Mouse (Mus musculus) heart, embryonic 11.5 days (tissue): ENCODE measurements around the gene Lrwd1. TPM values are rescaled to one million over a fixed set of nuclear protein-coding genes. Genes with fewer than 3 reads are reported as not detected.

ENCODE experiments used
- ATAC-seq: fragments of 200-750 bp; cut with Nextera tagmentation; replicated peaks from 2 replicates; pipeline ENCODE4 v1.8.0; 2017; ENCODE audit warnings: moderate library complexity; ENCODE audit not compliant: insufficient number of reproducible peaks, low FRiP score, low TSS enrichment
- H3K27ac ChIP-seq: fragments of 300-500 bp; sonication (generic); 2 replicates; pipeline ENCODE4 v1.5.1; 2014; ENCODE audit warnings: mild to moderate bottlenecking, low read depth, low read length
- H3K27me3 ChIP-seq: fragments of 300-500 bp; sonication (generic); 2 replicates; pipeline ENCODE4 v1.6.1; 2014; ENCODE audit warnings: mild to moderate bottlenecking, low read length, mixed read lengths; ENCODE audit not compliant: control insufficient read depth, insufficient read depth
- H3K36me3 ChIP-seq: fragments of 300-500 bp; sonication (generic); 2 replicates; pipeline ENCODE4 v1.6.1; 2014; ENCODE audit warnings: mild to moderate bottlenecking, low read length, moderate library complexity, mixed read lengths; ENCODE audit not compliant: control insufficient read depth, insufficient read depth
- H3K4me1 ChIP-seq: fragments of 300-500 bp; sonication (generic); 2 replicates; pipeline ENCODE4 v1.6.1; 2014; ENCODE audit warnings: low read length; ENCODE audit not compliant: control insufficient read depth, insufficient read depth
- H3K4me2 ChIP-seq: fragments of 300-500 bp; sonication (generic); 2 replicates; pipeline ENCODE4 v1.6.1; 2014; ENCODE audit warnings: mild to moderate bottlenecking, moderate library complexity
- H3K4me3 ChIP-seq: fragments of 300-500 bp; sonication (generic); 2 replicates; pipeline ENCODE4 v1.5.1; 2014; ENCODE audit warnings: low read depth, low read length
- H3K9ac ChIP-seq: fragments of 300-500 bp; sonication (generic); 2 replicates; pipeline ENCODE4 v1.6.1; 2014; ENCODE audit warnings: mild to moderate bottlenecking, low read depth, low read length, moderate library complexity
- H3K9me3 ChIP-seq: fragments of 300-500 bp; sonication (generic); replicated peaks from 2 replicates; pipeline ENCODE4 v1.6.1; 2016; ENCODE audit warnings: low read length; ENCODE audit not compliant: control insufficient read depth
- WGBS: fragments of 180-500 bp; shearing (Covaris S2); extraction: QIAGEN DNeasy Blood & Tissue Kit; methylation state at CpG from one replicate; pipeline ENCODE4 v1.1.7; 2014; ENCODE audit not compliant: insufficient replicate concordance; 5-methylcytosine and 5-hydroxymethylcytosine counted together
- polyA plus RNA-seq: library from polyadenylated mRNA; unstranded; fragments of >200 nt; fragmentation: Nextera tagmentation; extraction: Ambion mirVana; gene quantifications from 2 replicates; pipeline ENCODE4 v1.2.1, GENCODE M21; 2014

Lrwd1 gene
- 21.7 and 22.6 TPM in 2 replicates for polyA plus RNA-seq

DNA sequence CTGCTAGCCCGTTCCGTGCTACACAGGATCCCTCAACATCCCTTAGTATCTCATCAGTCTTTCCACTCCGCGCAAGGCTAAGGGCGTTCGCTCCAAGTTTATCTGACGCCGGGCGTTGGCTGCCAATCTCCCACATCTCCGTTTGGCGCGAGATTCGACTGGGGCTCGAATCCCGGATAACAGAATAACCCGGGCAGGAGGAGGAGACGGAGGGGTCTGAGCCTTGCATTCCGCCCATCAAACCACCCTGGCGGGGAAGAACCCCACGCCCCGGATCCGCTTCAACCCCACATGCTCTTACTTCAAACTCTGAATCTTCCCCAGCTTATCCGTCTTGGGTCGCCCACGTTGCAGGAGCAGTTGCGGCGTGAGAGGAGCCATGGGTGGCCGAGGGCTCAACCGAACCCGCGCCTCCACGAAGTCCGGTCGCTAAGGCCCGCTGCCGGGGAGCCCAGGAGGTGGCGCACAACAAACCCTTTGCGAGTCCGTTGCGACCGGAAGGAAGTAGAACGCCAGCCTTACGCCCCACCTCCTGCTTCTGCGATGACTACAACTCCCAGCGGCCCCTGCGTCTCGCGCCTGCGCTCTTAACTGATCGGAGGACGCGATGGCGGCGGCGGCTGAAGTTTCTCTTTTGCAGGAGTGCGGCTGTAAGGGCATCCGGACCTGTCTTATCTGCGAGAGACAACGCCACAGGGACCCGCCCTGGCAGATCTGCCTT, at the start of gene Lrwd1, which contains the start of gene Alkbh4:
TSS of gene Lrwd1 (minus strand) at position 504 of the 721 bp plus-strand sequence.
TSS of gene Alkbh4 (plus strand) at position 576 of the 721 bp plus-strand sequence.
- no peaks in the 10 kb centered on the region for H3K9me3 ChIP-seq
- peaks cover 7% of the 10 kb centered on the region for H3K4me1 ChIP-seq
- WGBS: under 1% methylated on average over 60 of the region's 60 CpGs
- peak within 1 kb of the TSS; percentile 66 for H3K27ac ChIP-seq
- ATAC-seq: peak; percentile 87
- peak within 1 kb of the TSS; percentile 80 for H3K4me2 ChIP-seq
- H3K27me3 ChIP-seq: no peaks in the 10 kb centered on the region
- H3K36me3 ChIP-seq: peaks cover 14% of the 10 kb centered on the region
- peak within 1 kb of the TSS; percentile 86 for H3K4me3 ChIP-seq
- H3K9ac ChIP-seq: peak within 1 kb of the TSS; percentile 84

DNA sequence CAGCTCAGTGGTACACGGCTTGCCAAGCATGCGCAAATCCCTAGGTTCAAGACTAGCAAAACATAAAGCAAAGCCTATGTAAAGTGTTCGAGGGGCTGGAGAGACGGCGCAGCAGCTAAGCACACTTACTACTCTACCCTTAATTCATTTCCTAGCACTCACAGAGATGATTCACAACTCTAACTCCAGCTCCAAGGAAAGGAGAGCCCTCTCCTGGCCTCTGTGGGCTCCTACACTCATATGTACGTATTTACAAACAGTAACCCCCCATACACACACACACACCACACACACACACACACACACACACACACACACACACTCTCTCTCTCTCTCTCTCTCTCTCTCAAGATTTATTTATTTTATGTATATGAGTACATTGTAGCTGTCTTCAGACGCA, 47.9 kb upstream of the Lrwd1 start:
- no peak overlapping the region for H3K4me2 ChIP-seq
- 87% methylated on average over 7 of the region's 7 CpGs for WGBS
- peaks cover 36% of the 10 kb centered on the region for H3K36me3 ChIP-seq

DNA sequence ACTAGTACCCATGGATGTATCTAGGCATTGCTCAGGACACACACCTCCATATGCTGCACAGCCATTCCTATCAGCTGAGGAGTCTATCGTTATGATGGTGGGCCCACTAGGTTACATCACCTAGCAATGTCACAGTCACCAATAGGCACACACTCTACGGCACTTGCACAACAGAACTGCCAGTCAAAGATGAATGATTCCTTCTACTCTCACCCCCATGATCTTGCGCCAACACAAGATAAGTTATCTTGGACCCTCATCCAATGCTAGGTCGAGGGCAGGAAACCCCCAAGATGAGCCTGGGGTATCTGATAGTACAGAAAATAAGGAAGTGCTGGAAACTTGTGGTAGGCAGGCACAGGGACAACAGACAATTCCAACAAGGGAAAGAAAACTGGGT, 47.0 kb upstream of the Lrwd1 start:
- no peaks in the 10 kb centered on the region for H3K27me3 ChIP-seq
- no peaks in the 10 kb centered on the region for H3K4me1 ChIP-seq
- peaks cover 30% of the 10 kb centered on the region for H3K36me3 ChIP-seq
- no peak overlapping the region for H3K4me3 ChIP-seq
- H3K27ac ChIP-seq: no peak overlapping the region
- no peak for ATAC-seq
- WGBS: 75% methylated on average over 4 of the region's 4 CpGs
- no peak overlapping the region for H3K4me2 ChIP-seq
- H3K9ac ChIP-seq: no peak overlapping the region
- H3K9me3 ChIP-seq: no peaks in the 10 kb centered on the region

More for the DNA sequence above, 47.9 kb upstream of the Lrwd1 start:
- H3K27me3 ChIP-seq: no peaks in the 10 kb centered on the region
- ATAC-seq: no peak
- H3K4me3 ChIP-seq: no peak overlapping the region
- H3K9me3 ChIP-seq: no peaks in the 10 kb centered on the region
- no peaks in the 10 kb centered on the region for H3K4me1 ChIP-seq
- no peak overlapping the region for H3K27ac ChIP-seq
- no peak overlapping the region for H3K9ac ChIP-seq

DNA sequence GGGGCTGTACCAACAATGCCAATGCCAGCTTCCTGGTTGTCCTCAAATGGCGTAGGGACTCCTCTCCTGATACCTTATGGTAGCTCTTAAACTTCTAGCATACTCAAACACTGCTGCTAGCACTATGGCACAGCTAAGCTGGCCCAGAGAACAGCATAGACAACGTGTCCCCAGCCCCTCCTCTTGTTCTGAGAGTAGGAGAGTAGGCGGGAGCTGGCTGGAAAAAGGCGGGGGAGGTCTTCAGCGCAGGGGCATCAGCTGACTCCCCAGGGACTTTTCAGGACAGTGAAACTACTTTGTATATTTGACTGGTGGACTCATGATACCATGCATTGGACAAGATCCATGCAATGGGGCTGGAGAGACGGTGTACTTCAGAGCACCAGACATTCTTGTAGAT, 46.2 kb upstream of the Lrwd1 start:
- no peaks in the 10 kb centered on the region for H3K4me1 ChIP-seq
- no peaks in the 10 kb centered on the region for H3K27me3 ChIP-seq
- WGBS: 86% methylated on average over 6 of the region's 6 CpGs
- no peak overlapping the region for H3K4me2 ChIP-seq
- H3K4me3 ChIP-seq: no peak overlapping the region
- no peak for ATAC-seq
- peaks cover 30% of the 10 kb centered on the region for H3K36me3 ChIP-seq
- H3K27ac ChIP-seq: no peak overlapping the region
- H3K9me3 ChIP-seq: no peaks in the 10 kb centered on the region
- no peak overlapping the region for H3K9ac ChIP-seq

DNA sequence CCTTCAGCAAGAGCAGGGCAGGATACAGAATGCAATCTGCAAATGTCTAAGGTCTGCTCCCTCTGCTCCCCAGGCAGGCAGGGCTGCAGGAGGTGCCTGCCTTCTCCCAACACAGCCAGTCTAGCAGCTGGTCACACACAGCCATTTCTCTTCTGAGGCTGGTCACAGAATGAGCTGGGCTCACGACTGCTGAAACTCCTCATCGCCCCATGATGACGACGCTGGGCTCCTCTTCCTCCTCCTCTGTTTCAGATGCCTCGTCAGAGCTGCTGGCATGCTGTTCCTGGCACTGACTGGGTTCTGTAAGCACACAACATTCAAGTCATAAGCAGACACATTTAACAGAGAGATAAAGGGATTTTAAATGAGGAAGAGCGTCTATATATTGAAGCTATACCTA, 45.3 kb upstream of the Lrwd1 start:
- ATAC-seq: no peak
- WGBS: 84% methylated on average over 6 of the region's 6 CpGs
- Histone ChIP-seq H3K27ac (no peak overlapping the region), H3K4me1 (no peaks in the 10 kb centered on the region), H3K36me3 (peaks cover 30% of the 10 kb centered on the region), H3K9me3 (no peaks in the 10 kb centered on the region), H3K4me2 (no peak overlapping the region), H3K4me3 (no peak overlapping the region), H3K27me3 (no peaks in the 10 kb centered on the region), H3K9ac (no peak overlapping the region)

DNA sequence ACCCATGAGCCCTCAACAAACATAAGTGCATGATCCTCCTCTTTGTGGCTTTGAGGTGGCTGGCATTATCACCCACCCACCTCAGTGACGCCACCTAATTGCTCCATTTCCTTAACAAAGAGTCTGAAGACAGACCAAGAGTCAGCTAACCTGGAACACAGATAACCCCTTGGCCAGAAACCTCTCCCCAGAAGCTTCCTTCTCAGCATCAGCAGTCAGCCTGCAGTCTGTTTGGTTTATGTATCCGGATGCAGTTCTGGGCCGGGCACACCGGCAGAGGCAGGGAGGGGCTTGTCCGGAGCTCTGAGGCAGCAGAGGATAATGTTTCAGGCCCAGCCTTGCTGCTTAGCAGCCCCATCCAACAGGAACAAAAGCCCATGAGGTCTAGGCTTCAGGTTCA, 43.7 kb upstream of the Lrwd1 start:
- Histone ChIP-seq H3K27me3 (no peaks in the 10 kb centered on the region), H3K4me3 (no peak overlapping the region), H3K27ac (no peak overlapping the region), H3K4me1 (no peaks in the 10 kb centered on the region), H3K9me3 (no peaks in the 10 kb centered on the region), H3K9ac (no peak overlapping the region), H3K36me3 (peaks cover 28% of the 10 kb centered on the region), H3K4me2 (no peak overlapping the region)
- 86% methylated on average over 5 of the region's 5 CpGs for WGBS
- ATAC-seq: no peak

DNA sequence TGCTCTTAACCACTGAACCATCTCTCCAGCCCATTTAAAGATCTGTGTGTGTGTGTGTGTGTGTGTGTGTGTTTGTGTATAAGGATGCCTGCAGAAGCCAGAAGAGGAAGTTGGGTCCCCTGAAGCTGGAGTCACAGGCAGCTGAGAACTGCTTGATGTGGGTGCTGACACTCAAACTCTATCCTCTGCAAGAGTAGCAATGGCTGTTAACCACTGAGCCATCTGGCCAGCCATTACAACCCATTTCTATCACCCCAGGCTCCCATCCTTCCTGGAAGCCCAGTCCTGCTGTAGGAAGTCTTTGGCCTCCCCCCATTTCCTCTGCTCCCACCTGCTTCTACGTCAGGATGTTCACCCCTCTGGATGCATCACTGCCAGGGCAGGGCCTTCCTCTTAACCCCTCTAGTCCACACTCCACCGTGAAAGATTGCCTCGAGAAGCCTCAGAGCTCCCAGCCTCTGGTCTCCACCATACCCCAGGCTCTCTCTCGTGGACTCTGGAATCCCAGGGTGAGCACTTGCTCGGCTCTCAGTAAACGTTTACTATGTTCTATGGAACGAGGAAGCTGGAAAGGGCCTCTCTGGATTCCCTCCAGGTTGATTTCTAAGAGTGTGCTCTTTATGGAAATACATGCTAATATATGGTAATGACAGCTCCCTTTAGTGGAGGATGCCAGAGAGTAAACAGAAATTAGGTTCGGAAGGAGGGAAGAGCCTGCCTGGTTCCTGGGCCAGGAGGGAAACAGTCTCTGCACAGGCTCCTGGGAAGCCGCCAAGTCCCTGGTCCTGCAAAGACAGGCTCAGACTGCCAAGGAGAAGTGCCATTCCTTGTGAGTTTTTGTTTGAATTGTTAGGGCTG, 38.0 kb upstream of the Lrwd1 start:
- Histone ChIP-seq H3K27me3 (no peaks in the 10 kb centered on the region; the same call in 1 of the 2 replicates), H3K9ac (no peak overlapping the region), H3K4me2 (no peak overlapping the region), H3K36me3 (0 out of 2 replicates have a peak, but pooled peaks cover 3% of the 10 kb centered on the region), H3K4me1 (peaks cover 9% of the 10 kb centered on the region), H3K9me3 (no peaks in the 10 kb centered on the region), H3K27ac (no peak overlapping the region), H3K4me3 (no peak overlapping the region)
- ATAC-seq: no peak
- 48% methylated on average over 9 of the region's 9 CpGs for WGBS

DNA sequence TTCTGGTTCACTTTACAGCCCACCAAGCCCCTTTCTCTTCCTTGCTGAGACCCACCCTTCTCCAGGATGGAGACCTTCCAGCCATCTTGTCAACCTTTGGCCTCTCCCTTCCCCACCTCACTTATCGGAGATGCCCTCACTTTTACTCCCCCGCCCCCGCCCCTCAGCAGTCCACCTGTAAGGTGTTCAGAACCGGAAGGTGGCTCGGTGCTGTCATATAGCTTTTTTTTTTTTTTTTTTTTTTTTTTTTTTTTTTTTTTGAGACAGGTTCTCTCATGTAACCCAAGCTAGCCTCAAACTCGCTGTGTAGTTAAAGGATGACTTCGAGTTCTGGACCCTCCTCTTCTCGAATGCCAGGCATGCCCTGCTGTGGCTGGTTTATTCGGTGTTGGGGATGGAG, 37.1 kb upstream of the Lrwd1 start:
- Histone ChIP-seq H3K27me3 (no peaks in the 10 kb centered on the region; the same call in 1 of the 2 replicates), H3K4me2 (no peak overlapping the region), H3K9me3 (no peaks in the 10 kb centered on the region), H3K36me3 (0 out of 2 replicates have a peak, but pooled peaks cover 3% of the 10 kb centered on the region), H3K4me1 (peaks cover 9% of the 10 kb centered on the region), H3K9ac (no peak overlapping the region), H3K4me3 (no peak overlapping the region), H3K27ac (no peak overlapping the region)
- 67% methylated on average over 9 of the region's 9 CpGs for whole genome bisulfite sequencing
- ATAC-seq: no peak
